Mouse (Mus musculus) right cerebral cortex, postnatal 14 days (tissue): ENCODE measurements around the gene Ubxn6.

Experiments used
- DNase-seq: peaks from one replicate; pipeline ENCODE4 v3.0.0; 2022

Gene Ubxn6

DNA sequence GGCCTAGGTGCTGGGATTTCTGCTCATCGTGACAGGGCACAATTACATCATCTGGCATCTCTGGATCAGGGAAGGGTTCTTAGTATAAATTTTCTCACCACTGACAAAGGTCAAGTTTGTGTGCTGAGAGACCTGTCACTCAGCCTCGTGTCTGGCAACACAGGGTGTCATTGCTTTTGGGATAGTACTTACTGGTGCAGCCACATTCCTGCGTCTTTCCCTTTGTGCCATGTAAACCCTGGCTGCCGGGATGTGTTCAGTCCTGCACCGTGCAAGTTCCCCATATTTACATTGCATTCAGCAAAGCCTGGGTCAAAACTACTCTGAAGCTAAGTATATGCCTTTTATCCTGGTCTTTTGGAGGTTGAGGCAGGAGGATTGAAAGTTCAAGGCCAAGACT lies 23.5 kb downstream of the Ubxn6 start:
- no peak for DNase-seq

DNA sequence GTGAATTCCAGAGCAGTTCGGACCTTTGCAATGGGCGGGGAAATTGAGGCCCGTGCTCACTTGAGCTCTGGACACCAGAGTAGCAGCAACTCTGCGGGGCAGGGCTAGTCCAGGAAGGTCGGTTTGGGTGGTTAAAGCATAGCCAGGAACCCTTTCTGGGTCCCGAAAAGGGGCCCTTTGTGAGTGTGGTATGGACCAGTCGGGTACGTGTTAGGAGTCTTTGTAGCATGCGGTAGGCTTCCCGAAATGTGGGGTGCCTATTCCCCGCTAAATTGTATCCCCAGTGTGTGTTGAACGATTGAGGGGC lies 34.0 kb downstream of the Ubxn6 start:
- DNase-seq, result no peak

- peak; percentile 99 for DNase-seq
Measured at GRCm38 (mm10) chr17:56040030-56040856, 34.6 kb downstream of the Ubxn6 start, which contains the start of gene Chaf1a. Gene Chaf1a, plus strand, starts transcription at chr17:56040439.

DNA sequence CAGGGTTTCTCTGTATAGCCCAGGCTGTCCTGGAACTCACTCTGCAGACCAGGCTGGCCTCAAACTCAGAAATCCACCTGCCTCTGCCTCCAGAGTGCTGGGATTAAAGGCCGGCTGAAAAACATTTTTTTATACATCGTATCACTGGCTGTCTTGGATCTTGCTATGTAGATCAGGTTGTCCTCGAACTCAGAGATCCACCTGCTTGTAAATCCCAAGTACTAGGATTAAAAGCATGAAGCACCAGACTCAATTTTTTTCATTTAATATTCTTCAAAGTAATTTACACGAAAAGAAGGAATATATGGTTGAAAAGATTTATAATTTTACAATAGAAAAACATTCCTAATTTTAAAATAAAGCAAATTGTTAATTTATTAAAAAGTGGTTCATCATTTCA lies 35.5 kb downstream of the Ubxn6 start:
- DNase-seq, result no peak

DNA sequence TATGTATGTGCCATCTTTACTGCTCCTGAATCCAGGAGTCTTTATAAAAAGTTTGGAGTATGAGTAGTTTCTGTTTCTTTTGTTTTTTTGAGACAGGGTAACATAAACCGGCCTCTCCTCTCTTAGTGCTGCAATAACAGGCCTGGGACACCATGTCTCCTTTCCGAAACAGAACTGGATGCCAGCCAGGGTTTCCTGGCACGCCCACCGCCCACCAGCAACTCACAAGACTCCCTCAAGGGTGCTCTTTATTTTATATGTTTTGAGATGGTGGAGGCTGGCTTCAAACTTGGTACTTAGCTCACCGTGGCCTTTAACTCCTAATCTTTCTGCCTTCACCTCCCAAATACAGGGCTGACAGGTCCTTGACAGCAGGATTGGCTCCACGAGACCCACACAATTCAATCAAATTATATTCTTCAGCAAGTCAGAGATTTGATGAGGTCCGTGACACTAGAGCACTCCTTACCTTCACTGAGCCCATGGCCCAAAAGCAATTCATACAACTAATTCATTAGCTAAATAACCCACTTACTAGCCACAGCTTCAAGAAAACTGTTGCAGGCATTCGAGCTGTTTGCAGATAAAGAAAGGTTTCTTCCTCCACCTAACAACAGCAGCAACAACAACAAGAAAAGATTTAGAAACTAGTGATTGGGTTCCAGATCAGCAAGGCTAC lies 36.1 kb downstream of the Ubxn6 start:
- no peak for DNase-seq

DNA sequence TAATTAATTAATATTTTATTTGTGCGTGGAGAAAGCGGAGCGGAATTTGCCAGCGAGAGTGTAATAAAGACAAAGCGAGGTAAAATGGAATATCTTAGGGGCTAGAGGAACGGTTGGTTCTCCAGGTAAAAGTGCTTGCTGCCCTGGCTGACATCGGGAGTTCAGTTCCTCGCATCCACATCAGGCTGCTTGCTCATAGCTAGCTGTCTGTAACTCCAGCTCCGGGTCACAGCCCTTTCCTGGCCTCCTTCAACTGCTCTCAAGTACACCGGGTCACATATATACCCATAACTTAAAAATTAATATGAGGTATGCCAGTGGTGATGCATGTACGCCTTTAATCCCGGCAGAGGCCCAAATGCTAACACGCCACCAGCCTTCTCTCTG lies 37.9 kb downstream of the Ubxn6 start:
- no peak for DNase-seq

DNA sequence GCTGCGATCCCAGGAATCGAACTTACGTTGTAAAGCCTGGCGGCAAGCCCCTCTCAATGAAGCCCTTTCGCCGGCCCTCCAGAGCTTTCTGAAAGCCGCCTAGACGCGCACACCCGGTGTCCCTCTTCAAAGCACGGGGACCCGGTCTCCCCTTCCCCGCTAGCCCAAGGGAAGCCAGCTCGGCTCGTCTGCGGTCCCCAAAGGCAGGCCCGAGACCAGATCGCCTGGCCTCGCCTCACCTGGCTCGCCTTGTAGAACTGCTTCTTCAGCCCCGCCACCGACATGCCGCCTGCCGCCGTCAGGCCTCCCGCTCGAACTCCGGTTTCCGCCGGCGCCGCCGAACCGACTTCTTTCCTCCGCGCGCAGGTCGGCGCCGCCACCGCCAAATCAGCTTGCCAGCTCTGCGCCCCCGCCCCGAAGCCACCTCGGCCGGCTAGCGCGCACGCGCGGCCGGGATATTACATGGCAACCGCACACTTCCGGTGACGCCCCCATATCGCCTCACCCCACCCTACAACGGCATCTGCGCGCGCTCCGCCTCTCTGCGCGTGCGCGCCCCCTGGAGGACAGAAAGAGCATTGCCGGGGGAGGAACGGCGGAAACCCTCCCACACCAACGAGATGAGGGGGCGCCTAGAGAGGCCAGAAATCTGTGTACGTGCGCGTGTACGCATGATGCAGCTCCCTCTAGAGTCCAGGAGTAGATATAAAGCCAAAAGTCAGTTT lies 38.5 kb downstream of the Ubxn6 start, which contains the start of gene Sh3gl1:
Gene Sh3gl1 (minus strand): TSS at position 460 of the 725 bp plus-strand sequence.
- DNase-seq, result peak; percentile 98

DNA sequence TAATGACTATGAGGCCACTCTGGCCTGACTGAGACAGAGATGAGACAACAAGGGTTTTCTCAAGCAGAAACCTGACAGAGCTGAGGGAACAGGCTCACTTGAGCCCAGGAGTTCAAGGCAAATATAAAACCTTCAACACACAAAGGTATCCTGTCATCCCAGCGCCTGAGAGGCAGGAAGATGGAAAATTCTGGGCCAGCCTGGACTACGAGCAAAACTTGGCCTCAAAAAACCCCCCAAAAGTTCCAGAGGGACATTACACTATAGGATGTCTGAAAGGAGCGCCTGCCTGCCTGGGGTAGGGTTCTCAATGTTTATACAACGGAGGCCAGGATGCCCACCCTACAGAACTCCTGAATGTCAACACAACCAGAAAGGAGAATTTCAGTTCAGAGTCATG lies 39.6 kb downstream of the Ubxn6 start:
- DNase-seq, result no peak

- DNase-seq, result no peak
Measured at GRCm38 (mm10) chr17:56034726-56035100, 40.1 kb downstream of the Ubxn6 start.

GRCm38 (mm10) chr17:56034040-56034725 lies 40.6 kb downstream of the Ubxn6 start:
- DNase-seq, result no peak

DNA sequence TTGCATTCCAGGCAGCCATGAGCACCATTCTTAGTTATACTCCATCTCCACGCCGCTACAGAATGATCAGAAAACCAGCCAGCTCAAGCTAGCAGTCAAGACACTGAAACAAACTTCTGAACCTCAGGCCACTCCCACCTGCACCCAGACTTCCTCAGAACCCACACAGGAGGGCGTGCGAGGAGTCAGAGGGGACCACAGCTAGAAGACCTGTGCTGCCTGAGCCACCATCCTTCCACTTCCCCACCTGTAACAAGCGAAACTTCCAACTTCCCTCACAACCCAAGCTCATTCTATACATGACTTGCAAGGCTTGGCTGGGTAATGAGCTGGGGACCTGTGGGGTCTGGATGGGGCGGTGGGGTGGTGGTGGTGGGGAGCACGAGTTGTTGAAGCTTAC lies 42.0 kb downstream of the Ubxn6 start:
- DNase-seq, result no peak

- DNase-seq, result no peak
Measured at GRCm38 (mm10) chr17:56032127-56032733, 42.6 kb downstream of the Ubxn6 start.

GRCm38 (mm10) chr17:56031431-56031830 lies 43.4 kb downstream of the Ubxn6 start:
- DNase-seq, result no peak

DNA sequence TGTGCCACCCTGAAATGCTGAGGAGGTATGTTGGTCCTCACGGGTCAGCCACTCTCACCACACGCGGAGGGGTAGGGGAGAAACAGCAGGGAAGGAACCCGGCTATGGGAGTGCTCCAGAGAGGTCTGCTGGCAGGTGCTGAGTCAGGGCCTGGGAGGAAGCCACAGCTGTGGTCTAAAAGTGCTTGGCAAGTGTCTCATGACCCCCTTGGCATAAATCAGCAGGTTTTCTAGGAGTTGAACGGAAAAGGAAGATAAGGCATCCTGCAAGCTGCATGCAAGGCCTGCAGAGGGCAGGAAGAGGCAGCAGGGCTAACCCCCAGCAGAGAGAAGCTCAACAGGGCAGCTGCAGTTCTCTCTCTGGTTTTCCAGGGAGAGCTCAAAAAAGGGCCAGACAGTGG lies 43.9 kb downstream of the Ubxn6 start:
- DNase-seq, result no peak

DNA sequence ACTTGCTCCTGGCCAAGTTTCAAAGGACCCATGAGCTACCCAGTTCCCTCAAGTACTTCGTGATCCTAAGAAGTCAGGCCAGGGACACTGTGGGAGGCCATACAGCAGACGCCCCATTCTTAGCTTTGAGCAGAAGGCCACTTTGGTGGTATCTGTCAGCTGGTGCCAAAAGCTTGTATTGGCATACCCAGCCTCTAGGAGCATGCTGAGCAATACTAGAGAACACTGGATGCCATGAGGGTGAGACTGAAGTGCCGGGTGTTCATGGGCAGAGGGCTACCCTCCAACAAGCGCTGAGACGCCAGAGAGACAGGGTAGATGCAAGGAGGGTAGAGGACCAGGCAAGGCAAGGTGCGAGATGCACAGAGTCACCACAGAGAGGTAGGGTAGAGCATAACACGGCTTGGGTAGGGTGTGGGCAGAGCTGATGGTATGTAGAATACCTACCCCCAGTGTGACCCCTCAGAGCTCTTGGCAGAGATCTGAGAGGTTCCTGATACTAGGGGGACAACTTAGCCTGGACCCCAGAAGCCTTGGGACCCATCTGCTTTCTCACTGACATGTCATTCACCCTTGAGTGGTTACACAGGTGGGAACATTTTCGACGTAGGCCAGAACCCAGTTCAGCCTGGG lies 44.5 kb downstream of the Ubxn6 start:
- no peak for DNase-seq

DNA sequence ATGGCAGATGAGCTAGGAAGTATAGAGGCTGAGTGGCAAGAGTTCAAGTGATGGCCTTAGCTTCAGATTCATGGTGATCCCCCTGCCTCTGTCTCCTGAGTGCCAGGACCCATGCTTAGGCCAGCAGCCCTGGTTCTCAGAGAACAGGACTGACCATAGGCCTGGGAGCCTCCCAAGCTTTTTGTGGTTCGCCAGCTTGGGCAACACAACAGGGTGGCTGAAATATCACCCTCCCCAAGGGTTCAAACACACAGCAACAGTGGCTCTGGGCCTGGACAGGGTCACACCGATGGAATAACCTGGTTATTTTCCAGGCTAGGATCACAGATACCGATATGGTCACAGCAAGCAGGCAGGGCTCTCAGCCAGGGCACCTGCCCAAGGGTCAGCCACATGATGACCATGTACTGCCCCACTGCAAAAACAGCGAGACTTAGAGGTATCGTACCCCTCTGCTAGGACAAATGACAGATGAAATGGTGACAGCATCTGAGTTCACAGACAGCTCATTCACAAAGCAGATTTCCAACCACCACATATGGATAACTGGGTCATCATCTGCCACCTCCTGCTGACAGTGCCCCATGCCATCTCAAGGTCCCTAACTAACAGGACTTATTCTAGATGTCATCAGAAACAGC lies 46.9 kb downstream of the Ubxn6 start:
- DNase-seq, result no peak

DNA sequence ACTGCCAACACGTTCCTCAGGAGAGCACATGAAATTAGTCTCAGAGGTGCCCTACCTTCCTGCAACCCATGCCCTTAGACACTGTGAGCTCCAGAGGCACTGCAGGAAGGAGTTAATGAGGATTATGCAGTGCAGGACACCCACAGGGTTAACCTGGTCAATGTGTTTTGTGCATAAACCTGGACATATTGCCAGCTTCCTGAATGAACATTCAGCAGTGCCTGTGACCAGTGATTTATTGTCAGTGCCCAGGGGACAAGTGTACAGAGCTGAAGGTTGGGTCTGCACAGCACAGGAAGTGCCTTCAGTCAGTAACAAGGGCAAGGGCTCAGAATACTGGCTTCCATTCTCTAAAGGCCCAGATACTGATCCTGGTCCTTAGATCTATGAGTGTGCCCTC lies 47.9 kb downstream of the Ubxn6 start:
- no peak for DNase-seq

GRCm38 (mm10) chr17:56026303-56026702 lies 48.5 kb downstream of the Ubxn6 start:
- DNase-seq, result no peak

GRCm38 (mm10) chr17:56024931-56025330 lies 49.9 kb downstream of the Ubxn6 start:
- no peak for DNase-seq

- DNase-seq, result no peak
Measured at GRCm38 (mm10) chr17:56024476-56024875, 50.4 kb downstream of the Ubxn6 start.

DNA sequence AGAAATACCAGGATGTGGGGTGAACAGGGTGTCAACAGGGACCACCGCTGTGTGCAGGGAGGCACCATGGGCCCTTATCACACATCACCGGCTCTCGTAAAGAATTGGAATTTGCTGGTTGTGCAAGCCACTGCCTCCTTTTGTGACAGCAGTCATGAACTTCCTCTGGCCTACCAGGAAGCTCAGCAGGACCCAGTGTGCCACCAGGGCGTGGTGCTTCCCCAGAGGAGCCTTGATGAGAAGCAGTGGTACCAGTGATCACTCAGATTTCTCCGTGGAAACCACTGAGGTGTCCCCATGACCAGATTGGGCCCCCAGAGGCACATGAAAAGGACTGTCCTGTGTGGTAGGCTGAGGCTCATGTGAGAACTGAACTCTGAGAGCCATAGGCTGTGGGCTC lies 51.4 kb downstream of the Ubxn6 start:
- DNase-seq, result no peak

- no peak for DNase-seq
Measured at GRCm38 (mm10) chr17:56022989-56023290, 51.9 kb downstream of the Ubxn6 start.
